Mouse (Mus musculus) intestine, embryonic 16.5 days (tissue): ENCODE measurements around the gene Fut7. TPM values are rescaled to one million over a fixed set of nuclear protein-coding genes. Genes with fewer than 3 reads are reported as not detected.

Source experiments
- ATAC-seq: fragments of 200-750 bp; cut with Nextera tagmentation; 2 replicates; pipeline ENCODE4 v1.8.0; 2017; ENCODE audit warnings: moderate TSS enrichment, moderate library complexity
- H3K27ac ChIP-seq: fragments of 300-500 bp; sonication (generic); 2 replicates; pipeline ENCODE4 v1.5.1; 2014; ENCODE audit warnings: mild to moderate bottlenecking, low read length
- H3K27me3 ChIP-seq: fragments of 300-500 bp; sonication (generic); replicated peaks from 2 replicates; pipeline ENCODE4 v1.6.1; 2014; ENCODE audit warnings: low read length, control low read depth, mixed read lengths; ENCODE audit not compliant: control insufficient read depth, insufficient read depth
- H3K36me3 ChIP-seq: fragments of 300-500 bp; sonication (generic); 2 replicates; pipeline ENCODE4 v1.6.1; 2014; ENCODE audit warnings: low read length, control low read depth; ENCODE audit not compliant: control insufficient read depth, insufficient read depth
- H3K4me1 ChIP-seq: fragments of 300-500 bp; sonication (generic); 2 replicates; pipeline ENCODE4 v1.6.1; 2014; ENCODE audit warnings: low read length, control low read depth, mixed read lengths; ENCODE audit not compliant: control insufficient read depth, insufficient read depth
- H3K4me2 ChIP-seq: fragments of 300-500 bp; sonication (generic); 2 replicates; pipeline ENCODE4 v1.6.1; 2014; ENCODE audit warnings: low read depth, low read length, control low read depth
- H3K4me3 ChIP-seq: fragments of 300-500 bp; sonication (generic); 2 replicates; pipeline ENCODE4 v1.5.1; 2014; ENCODE audit warnings: mild to moderate bottlenecking, low read length
- H3K9ac ChIP-seq: fragments of 300-500 bp; sonication (generic); 2 replicates; pipeline ENCODE4 v1.6.1; 2014; ENCODE audit warnings: low read depth, low read length
- H3K9me3 ChIP-seq: fragments of 300-500 bp; sonication (generic); 2 replicates; pipeline ENCODE4 v1.6.1; 2016; ENCODE audit warnings: low read length, control low read depth; ENCODE audit not compliant: control insufficient read depth
- WGBS: fragments of 180-500 bp; shearing (Covaris S2); extraction: QIAGEN DNeasy Blood & Tissue Kit; methylation state at CpG from one replicate; pipeline ENCODE4 v1.1.7; 2014; 5-methylcytosine and 5-hydroxymethylcytosine counted together
- polyA plus RNA-seq: library from polyadenylated mRNA; unstranded; fragments of >200 nt; fragmentation: Nextera tagmentation; extraction: Ambion mirVana; gene quantifications from 2 replicates; pipeline ENCODE4 v1.2.1, GENCODE M21; 2015

Fut7 gene
- polyA plus RNA-seq, 1 experiment from 2014 or later, result 0.33 TPM

DNA sequence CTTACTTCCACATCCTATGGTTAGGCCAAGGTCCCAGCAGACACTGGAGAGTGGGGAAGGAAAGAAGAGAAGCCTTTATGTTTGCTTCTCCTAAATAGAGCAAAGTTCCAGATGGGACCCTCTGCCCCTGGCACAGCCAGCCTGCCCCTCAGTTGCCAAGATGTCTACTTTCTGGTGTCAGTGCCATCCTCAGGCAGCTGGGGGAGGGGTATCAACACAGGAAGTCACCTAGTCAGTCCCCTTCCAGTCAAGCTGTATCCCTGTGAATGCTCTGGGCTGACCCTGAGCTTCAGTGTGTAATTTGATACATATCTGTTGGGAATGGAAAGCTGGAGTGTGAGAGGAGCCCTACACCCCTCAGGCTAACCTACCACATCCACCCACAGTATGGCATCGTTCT, 26.1 kb upstream of the Fut7 start:
- no peak overlapping the region for H3K4me2 ChIP-seq
- peaks cover 30% of the 10 kb centered on the region; the same call in 1 of the 2 replicates for H3K27me3 ChIP-seq

DNA sequence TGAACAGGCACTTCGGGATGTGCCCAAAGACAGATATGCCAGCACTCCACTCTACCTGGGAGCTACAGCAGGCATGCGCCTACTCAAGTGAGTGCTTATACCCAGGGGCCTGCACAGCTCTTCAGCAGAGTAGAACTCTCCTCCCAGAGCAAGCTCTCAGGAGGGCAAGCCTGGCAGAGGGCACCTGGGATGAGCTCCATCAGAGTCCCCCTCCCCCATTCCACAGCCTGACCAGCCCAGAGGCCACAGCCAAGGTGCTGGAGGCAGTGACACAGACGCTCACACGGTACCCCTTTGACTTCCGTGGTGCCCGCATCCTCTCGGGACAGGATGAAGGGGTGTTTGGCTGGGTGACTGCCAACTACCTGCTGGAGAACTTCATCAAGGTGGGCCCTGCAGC, 25.0 kb upstream of the Fut7 start:
- H3K27me3 ChIP-seq, result peaks cover 30% of the 10 kb centered on the region; the same call in 1 of the 2 replicates

More for the DNA sequence above, 26.1 kb upstream of the Fut7 start:
- no peak overlapping the region for H3K27ac ChIP-seq
- peaks cover 25% of the 10 kb centered on the region for H3K4me1 ChIP-seq
- peak overlapping the region; percentile 64; the same call in 1 of the 2 replicates for H3K4me3 ChIP-seq
- H3K36me3 ChIP-seq, result no peaks in the 10 kb centered on the region
- peak overlapping the region; percentile 73; the same call in 1 of the 2 replicates for H3K9ac ChIP-seq
- H3K9me3 ChIP-seq, result no peaks in the 10 kb centered on the region
- ATAC-seq, result no peak
- 50% methylated on average over 1 of the region's 1 CpGs for WGBS

DNA sequence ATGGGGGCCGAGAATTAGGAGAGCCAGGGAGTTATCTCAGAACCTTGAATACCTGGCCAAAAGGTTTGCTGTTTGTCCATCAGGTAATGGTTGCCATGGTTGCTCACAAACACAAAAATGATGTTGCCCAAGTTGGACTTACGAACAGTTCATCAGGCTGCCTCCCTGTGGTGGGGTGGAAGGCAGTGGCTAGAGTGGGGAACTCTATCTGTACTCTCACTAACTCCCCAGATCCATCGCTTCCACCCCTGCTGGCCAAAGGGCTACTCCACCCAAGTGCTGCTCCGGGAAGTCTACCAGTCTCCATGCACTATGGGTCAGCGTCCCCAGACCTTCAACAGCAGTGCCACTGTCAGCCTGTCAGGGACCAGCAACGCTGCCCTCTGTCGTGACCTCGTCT, 24.0 kb upstream of the Fut7 start, which contains the start of gene Npdc1:
TSS of gene Npdc1 (plus strand) at position 301 of the 400 bp plus-strand sequence.
- no peak within 1 kb of the TSS for H3K27ac ChIP-seq
- no peaks in the 10 kb centered on the region for H3K36me3 ChIP-seq
- H3K4me1 ChIP-seq, result peaks cover 29% of the 10 kb centered on the region
- H3K27me3 ChIP-seq, result peaks cover 33% of the 10 kb centered on the region; the same call in 1 of the 2 replicates
- no peaks in the 10 kb centered on the region for H3K9me3 ChIP-seq
- ATAC-seq, result no peak
- no peak within 1 kb of the TSS for H3K4me2 ChIP-seq
- 58% methylated on average over 8 of the region's 8 CpGs for WGBS
- H3K9ac ChIP-seq, result no peak within 1 kb of the TSS
- no peak within 1 kb of the TSS for H3K4me3 ChIP-seq

More for the DNA sequence above, 25.0 kb upstream of the Fut7 start:
- ATAC-seq, result no peak
- Histone ChIP-seq H3K36me3 (no peaks in the 10 kb centered on the region), H3K9me3 (no peaks in the 10 kb centered on the region), H3K9ac (no peak overlapping the region), H3K4me1 (peaks cover 25% of the 10 kb centered on the region), H3K27ac (no peak overlapping the region), H3K4me2 (no peak overlapping the region), H3K4me3 (no peak overlapping the region)
- 85% methylated on average over 7 of the region's 7 CpGs for WGBS

DNA sequence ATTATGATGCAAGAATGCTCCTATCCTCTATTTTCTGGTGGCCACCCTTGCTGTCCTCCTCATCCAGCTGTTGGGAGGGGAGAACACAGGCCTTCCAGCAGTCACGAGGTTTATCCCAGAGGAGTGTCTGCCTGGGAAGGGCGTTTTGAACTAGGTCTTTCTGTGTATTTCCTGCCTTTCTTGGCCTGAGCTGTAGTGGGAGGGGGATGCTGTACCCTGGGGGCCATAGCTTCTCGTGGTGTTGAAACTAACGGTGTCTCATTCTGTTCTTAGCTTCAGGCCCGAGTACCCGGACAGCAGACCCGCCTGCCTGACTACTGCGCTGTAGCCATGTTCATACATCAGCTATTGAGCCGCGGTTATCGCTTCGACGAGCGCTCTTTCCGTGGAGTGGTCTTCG, 22.8 kb upstream of the Fut7 start:
- H3K9me3 ChIP-seq, result no peaks in the 10 kb centered on the region
- peaks cover 18% of the 10 kb centered on the region for H3K4me1 ChIP-seq
- H3K4me3 ChIP-seq, result peak overlapping the region; percentile 10; the same call in 1 of the 2 replicates
- peaks cover 35% of the 10 kb centered on the region; the same call in 1 of the 2 replicates for H3K27me3 ChIP-seq
- H3K9ac ChIP-seq, result no peak overlapping the region
- peak overlapping the region; percentile 39; the same call in 1 of the 2 replicates for H3K4me2 ChIP-seq
- no peak overlapping the region for H3K27ac ChIP-seq
- no peaks in the 10 kb centered on the region for H3K36me3 ChIP-seq
- 19% methylated on average over 16 of the region's 16 CpGs for WGBS
- no peak for ATAC-seq

DNA sequence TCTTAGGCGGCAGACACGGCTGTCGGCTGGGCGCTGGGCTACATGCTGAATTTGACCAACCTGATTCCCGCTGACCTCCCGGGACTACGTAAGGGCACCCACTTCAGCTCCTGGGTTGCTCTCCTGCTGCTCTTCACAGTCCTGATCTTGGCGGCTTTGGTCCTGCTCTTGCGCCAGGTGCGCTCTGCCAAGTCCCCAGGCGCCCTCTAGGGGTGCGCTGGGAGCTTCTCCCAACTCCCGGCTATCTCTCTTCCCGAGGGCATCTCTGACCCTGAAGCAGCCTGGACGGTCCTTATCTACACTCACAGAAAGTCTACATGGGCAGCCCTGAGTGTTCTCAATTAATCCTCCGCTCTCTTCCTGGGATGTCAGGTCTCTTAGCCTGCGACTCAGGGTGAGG, 22.3 kb upstream of the Fut7 start:
- no peaks in the 10 kb centered on the region for H3K36me3 ChIP-seq
- no peak overlapping the region for H3K9ac ChIP-seq
- H3K27me3 ChIP-seq, result peaks cover 35% of the 10 kb centered on the region; the same call in 1 of the 2 replicates
- ATAC-seq, result no peak
- no peaks in the 10 kb centered on the region for H3K9me3 ChIP-seq
- peak overlapping the region; percentile 10; the same call in 1 of the 2 replicates for H3K4me3 ChIP-seq
- WGBS, result 5% methylated on average over 17 of the region's 17 CpGs
- H3K27ac ChIP-seq, result no peak overlapping the region
- peaks cover 15% of the 10 kb centered on the region; the same call in 1 of the 2 replicates for H3K4me1 ChIP-seq
- H3K4me2 ChIP-seq, result peak overlapping the region; percentile 39

DNA sequence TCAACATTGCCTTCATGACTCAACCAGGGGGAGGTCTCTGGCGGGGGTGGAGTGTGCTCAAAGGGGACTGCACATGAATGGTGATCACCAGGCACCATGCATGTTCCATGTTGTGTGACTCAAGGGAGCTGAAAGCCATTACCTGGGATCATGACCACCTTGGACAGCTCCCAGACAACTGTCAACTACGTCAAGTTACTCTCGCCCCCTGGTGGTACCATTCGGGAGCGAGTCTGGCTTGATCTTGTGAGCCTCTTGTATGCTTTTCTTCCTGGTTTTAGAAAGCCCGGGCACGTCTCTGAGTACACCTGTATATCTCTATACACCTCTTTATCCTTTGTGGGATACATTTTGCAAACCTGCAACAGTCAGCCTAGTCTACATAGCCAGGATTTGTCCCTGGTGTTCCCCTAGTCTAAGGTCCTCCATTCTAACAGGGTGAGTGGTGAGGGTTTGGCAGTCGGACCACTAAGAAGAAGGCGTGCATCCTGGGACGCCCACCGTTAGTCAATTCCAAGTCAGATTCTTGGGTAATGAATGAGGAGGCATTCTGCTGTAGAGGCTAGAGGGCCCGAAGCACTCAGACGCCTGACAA, 20.6 kb upstream of the Fut7 start:
- peak; percentile 54 for ATAC-seq

DNA sequence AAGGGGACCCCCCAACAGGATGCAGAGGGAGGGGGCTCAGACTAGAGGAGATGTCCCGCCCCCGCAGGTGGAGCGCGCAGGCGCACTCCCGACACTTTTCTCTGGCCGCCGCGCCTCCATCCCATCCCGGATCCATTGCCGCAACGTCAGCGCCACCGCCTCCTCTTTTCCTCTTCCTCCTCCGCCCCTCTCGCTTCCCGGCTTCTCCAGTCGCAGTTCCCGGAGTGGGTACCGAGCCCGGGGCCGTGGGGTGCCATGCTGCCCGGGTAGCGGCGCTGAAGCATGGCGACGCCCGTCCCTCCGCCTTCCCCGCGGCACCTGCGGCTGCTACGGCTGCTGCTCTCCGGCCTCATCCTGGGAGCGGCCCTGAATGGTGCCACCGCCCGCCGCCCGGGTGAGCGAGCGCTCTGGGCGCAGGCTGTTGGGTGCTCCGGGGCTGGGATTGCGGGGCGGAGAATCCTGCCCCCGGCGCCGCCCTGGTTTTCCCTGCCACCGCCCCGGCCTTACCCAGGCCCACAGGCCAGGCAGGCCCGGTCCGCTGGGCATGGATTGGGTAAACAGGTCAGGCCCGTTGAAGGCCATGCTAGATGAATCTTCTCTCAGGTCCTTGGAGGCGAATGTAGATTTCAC, 20.0 kb upstream of the Fut7 start:
- peak overlapping the region; percentile 69 for H3K4me3 ChIP-seq
- H3K27me3 ChIP-seq, result peaks cover 24% of the 10 kb centered on the region; the same call in 1 of the 2 replicates
- peaks cover 10% of the 10 kb centered on the region; the same call in 1 of the 2 replicates for H3K4me1 ChIP-seq
- no peaks in the 10 kb centered on the region for H3K36me3 ChIP-seq
- WGBS, result under 1% methylated on average over 54 of the region's 54 CpGs
- peak overlapping the region; percentile 69 for H3K9ac ChIP-seq
- peak; percentile 76 for ATAC-seq
- H3K9me3 ChIP-seq, result no peaks in the 10 kb centered on the region
- peak overlapping the region; percentile 83 for H3K4me2 ChIP-seq
- peak overlapping the region; percentile 63; the same call in 1 of the 2 replicates for H3K27ac ChIP-seq

More for the DNA sequence above, 20.6 kb upstream of the Fut7 start:
- Histone ChIP-seq H3K9ac (peak overlapping the region; percentile 69), H3K4me2 (peak overlapping the region; percentile 83), H3K4me3 (peak overlapping the region; percentile 69), H3K4me1 (peaks cover 10% of the 10 kb centered on the region; the same call in 1 of the 2 replicates), H3K27me3 (peaks cover 26% of the 10 kb centered on the region; the same call in 1 of the 2 replicates), H3K9me3 (no peaks in the 10 kb centered on the region), H3K27ac (no peak overlapping the region), H3K36me3 (no peaks in the 10 kb centered on the region)
- WGBS, result 0% methylated on average over 13 of the region's 13 CpGs

DNA sequence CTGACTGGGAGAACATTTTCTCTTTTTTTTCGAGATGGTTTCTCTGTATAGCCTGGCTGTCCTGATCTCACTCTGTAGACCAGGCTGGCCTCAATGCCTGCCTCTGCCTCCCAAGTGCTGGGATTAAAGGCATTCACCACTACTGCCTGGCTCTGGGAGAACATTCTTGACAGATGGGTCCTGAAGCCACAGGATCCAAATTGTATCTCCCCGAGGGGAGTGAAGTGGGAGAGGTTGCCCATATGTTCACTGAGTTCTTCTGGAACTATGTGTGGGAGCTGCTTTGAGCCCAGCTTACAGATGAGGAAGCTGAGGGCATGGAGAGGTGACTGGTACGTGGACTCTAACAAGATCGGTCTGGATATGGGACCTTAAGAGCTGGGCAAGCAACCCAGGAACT, 19.1 kb upstream of the Fut7 start:
- H3K9ac ChIP-seq, result no peak overlapping the region; the same call in 1 of the 2 replicates
- no peak for ATAC-seq
- H3K9me3 ChIP-seq, result no peaks in the 10 kb centered on the region
- H3K4me1 ChIP-seq, result peaks cover 10% of the 10 kb centered on the region; the same call in 1 of the 2 replicates
- no peak overlapping the region for H3K27ac ChIP-seq
- H3K4me2 ChIP-seq, result no peak overlapping the region
- H3K36me3 ChIP-seq, result no peaks in the 10 kb centered on the region
- peaks cover 24% of the 10 kb centered on the region; the same call in 1 of the 2 replicates for H3K27me3 ChIP-seq
- H3K4me3 ChIP-seq, result no peak overlapping the region
- WGBS, result 88% methylated on average over 4 of the region's 4 CpGs

DNA sequence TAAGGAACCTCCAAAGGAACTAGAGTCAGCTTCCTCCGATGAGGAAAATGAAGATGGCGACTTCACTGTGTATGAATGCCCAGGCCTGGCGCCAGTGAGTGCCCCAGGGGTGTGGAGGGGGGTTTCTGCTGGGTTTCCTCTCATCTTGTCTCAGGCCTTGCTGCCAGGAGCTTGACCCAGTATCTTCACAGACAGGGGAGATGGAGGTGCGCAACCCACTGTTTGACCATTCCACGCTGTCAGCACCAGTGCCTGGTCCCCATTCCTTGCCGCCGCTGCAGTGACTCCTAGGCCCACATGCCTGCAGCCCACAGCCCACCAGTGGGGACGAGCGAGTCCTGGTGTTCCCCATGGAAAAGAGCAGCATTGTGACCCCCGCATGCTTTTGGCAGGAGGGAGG, 14.2 kb upstream of the Fut7 start:
- peaks cover 4% of the 10 kb centered on the region; the same call in 1 of the 2 replicates for H3K27me3 ChIP-seq
- H3K27ac ChIP-seq, result no peak overlapping the region
- no peaks in the 10 kb centered on the region for H3K36me3 ChIP-seq
- WGBS, result 89% methylated on average over 10 of the region's 10 CpGs
- no peak for ATAC-seq
- no peak overlapping the region for H3K4me2 ChIP-seq
- H3K9me3 ChIP-seq, result no peaks in the 10 kb centered on the region
- no peaks in the 10 kb centered on the region for H3K4me1 ChIP-seq
- no peak overlapping the region for H3K4me3 ChIP-seq
- H3K9ac ChIP-seq, result no peak overlapping the region
